Mouse (Mus musculus) kidney, adult 2 months (tissue): Measurements from ENCODE around the gene Olfr287. TPM values are rescaled to one million over a fixed set of nuclear protein-coding genes. Genes with fewer than 3 reads are reported as not detected.

ENCODE experiments used
- DNase-seq: peaks from one replicate; pipeline ENCODE4 v3.0.0; 2021
- H3K27ac ChIP-seq: fragments of 200-500 bp; 2 replicates; pipeline ENCODE4 v1.5.1; 2012; ENCODE audit warnings: low read depth, low read length, control low read depth, inconsistent platforms; ENCODE audit not compliant: insufficient read depth
- H3K27me3 ChIP-seq: fragments of 200-500 bp; replicated peaks from 2 replicates; pipeline ENCODE4 v1.6.1; 2012; ENCODE audit warnings: mild to moderate bottlenecking, moderate library complexity, low read length, inconsistent platforms; ENCODE audit not compliant: control insufficient read depth, insufficient read depth
- H3K36me3 ChIP-seq: fragments of 200-500 bp; 2 replicates; pipeline ENCODE4 v1.6.1; 2012; ENCODE audit warnings: mild to moderate bottlenecking, moderate library complexity, low read length, inconsistent platforms; ENCODE audit not compliant: control insufficient read depth, insufficient read depth
- H3K4me1 ChIP-seq: fragments of 200-500 bp; 2 replicates; pipeline ENCODE4 v1.6.1; 2011; ENCODE audit warnings: low read length; ENCODE audit not compliant: control insufficient read depth, insufficient read depth
- H3K4me3 ChIP-seq: fragments of 200-500 bp; 2 replicates; pipeline ENCODE4 v1.5.1; 2011; ENCODE audit warnings: mild to moderate bottlenecking, low read depth, low read length, control low read depth; ENCODE audit not compliant: insufficient read depth
- CTCF ChIP-seq: fragments of 200-500 bp; conservative IDR thresholded peaks from 2 replicates; pipeline ENCODE4 v1.5.1; 2011; ENCODE audit warnings: low read depth, mild to moderate bottlenecking, control low read depth, low read length, moderate library complexity, mixed read lengths; ENCODE audit not compliant: insufficient read depth, insufficient read length
- POLR2A ChIP-seq: fragments of 200-500 bp; IDR thresholded peaks from one replicate; pipeline ENCODE4 v1.6.1; 2011; ENCODE audit warnings: low read depth, low read length, control low read depth
- WGBS: fragments of 180-500 bp; shearing (Covaris S2); methylation state at CpG from one replicate; pipeline ENCODE4 v1.1.7; 2018; 5-methylcytosine and 5-hydroxymethylcytosine counted together
- polyA plus RNA-seq: library from polyadenylated mRNA; depleted of rRNA; stranded (reverse); fragments of >200 nt; gene quantifications from 2 replicates; pipeline ENCODE4 v1.2.3, GENCODE M21; 2012; rRNA removed

Gene Olfr287
- polyA plus RNA-seq, 1 experiment, result not detected

DNA sequence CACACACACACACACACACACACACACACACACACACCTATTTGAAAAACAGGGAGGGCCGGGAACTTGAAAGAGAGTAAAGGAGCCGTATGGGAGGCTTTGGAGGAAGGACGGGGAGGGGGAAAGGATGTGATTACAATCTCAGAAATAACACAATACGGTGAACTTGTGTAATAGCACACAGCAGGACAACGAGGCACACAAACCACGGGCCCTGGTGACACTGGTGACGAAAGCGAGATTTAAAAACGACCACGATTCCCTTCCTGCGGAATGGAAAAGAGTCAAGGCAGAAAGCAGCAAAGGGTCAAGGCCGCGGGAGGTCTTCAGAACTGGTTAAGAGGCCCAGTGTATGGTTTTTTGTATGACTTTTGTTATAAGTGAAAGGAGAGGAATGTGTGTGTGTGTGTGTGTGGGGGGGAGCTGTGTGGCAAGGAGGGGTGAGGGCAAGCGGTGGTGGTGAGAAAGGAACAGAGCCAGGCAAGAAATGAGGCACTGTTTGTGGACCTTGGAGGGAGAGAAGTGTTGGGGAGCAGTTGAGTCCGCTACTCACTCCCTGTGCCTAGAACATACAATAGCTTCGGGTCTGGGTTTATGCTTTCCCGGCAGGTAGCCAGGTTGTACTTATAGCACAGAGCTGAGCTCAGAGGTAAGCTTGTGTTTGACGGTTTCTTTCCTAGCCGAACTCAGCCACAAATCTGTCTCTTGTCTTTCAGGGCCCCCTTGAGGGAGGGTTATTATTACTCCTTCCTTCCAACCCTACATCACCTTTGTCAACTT lies 59.6 kb downstream of the Olfr287 start:
- Histone ChIP-seq H3K27ac (no peak overlapping the region), H3K4me1 (no peaks in the 10 kb centered on the region; the same call in 1 of the 2 replicates), H3K27me3 (no peaks in the 10 kb centered on the region), H3K4me3 (no peak overlapping the region), H3K36me3 (no peaks in the 10 kb centered on the region)
- no peak for DNase-seq
- TF ChIP-seq CTCF, result no peak
- no peak for TF ChIP-seq POLR2A
- WGBS, result 74% methylated on average over 19 of the region's 19 CpGs

GRCm38 (mm10) chr15:98157253-98157652 lies 63.6 kb downstream of the Olfr287 start:
- H3K4me1 ChIP-seq, result no peaks in the 10 kb centered on the region; the same call in 1 of the 2 replicates
- no peaks in the 10 kb centered on the region for H3K27me3 ChIP-seq
- DNase-seq, result no peak
- H3K36me3 ChIP-seq, result no peaks in the 10 kb centered on the region
- WGBS, result 84% methylated on average over 1 of the region's 1 CpGs
- no peak overlapping the region for H3K4me3 ChIP-seq
- H3K27ac ChIP-seq, result no peak overlapping the region
- TF ChIP-seq CTCF (no peak), POLR2A (no peak)

Other genes starting within 250 kb of the Olfr287 start
- 0.01 TPM in 1 of 2 replicates, not detected in the other for gene Col2a1, start 216.4 kb downstream of the Olfr287 start, polyA plus RNA-seq
- gene Pfkm, start 128.5 kb downstream of the Olfr287 start, polyA plus RNA-seq, result 44.8 and 56.2 TPM in 2 replicates
- gene Senp1, start 127.3 kb downstream of the Olfr287 start, polyA plus RNA-seq, result 7.9 and 8.1 TPM in 2 replicates
- 46.8 and 52.5 TPM in 2 replicates for gene Asb8, start 55.4 kb downstream of the Olfr287 start, polyA plus RNA-seq
- 0.19 and 0.45 TPM in 2 replicates for gene Ccdc184, start 53.9 kb downstream of the Olfr287 start, polyA plus RNA-seq
- gene Olfr288, start 25.5 kb downstream of the Olfr287 start, polyA plus RNA-seq, result not detected in 2 replicates
- not detected in 2 replicates for gene Gm44579, start 79 bp downstream of the Olfr287 start, polyA plus RNA-seq
- gene Olfr286, start 13.4 kb upstream of the Olfr287 start, polyA plus RNA-seq, result not detected in 2 replicates
- gene H1fnt, start 36.2 kb upstream of the Olfr287 start, polyA plus RNA-seq, result 0.06 and 0.14 TPM in 2 replicates
- 3.0 and 3.1 TPM in 2 replicates for gene Zfp641, start 75.1 kb upstream of the Olfr287 start, polyA plus RNA-seq
- gene Olfr285, start 96.3 kb upstream of the Olfr287 start, polyA plus RNA-seq, result not detected in 2 replicates
- not detected in 2 replicates for gene Olfr284, start 119.9 kb upstream of the Olfr287 start, polyA plus RNA-seq
- gene Olfr283, start 159.9 kb upstream of the Olfr287 start, polyA plus RNA-seq, result not detected in 2 replicates
- gene Olfr282, start 210.2 kb upstream of the Olfr287 start, polyA plus RNA-seq, result not detected in 2 replicates
- gene Olfr281, start 231.5 kb upstream of the Olfr287 start, polyA plus RNA-seq, result not detected in 2 replicates
- gene OR5BS1P, start 248.8 kb upstream of the Olfr287 start, polyA plus RNA-seq, result not detected in 2 replicates